Mouse (Mus musculus) liver, postnatal 0 days (tissue): ENCODE measurements at regions not wholly inside any gene's neighbourhood (a gene's known extent, or its start where the extent isn't known, plus 50 kb on each side); places are given as distances from the start of the nearest gene placed in this dataset.

ENCODE experiments used
- CTCF ChIP-seq: sonication (generic); IDR thresholded peaks from 2 replicates; pipeline ENCODE4 v1.5.1; 2016; ENCODE audit warnings: antibody characterized with exemption, low read depth
- EP300 ChIP-seq: IDR thresholded peaks from 2 replicates; pipeline ENCODE4 v1.6.1; 2016; ENCODE audit warnings: antibody characterized with exemption, low read depth, mild to moderate bottlenecking

DNA sequence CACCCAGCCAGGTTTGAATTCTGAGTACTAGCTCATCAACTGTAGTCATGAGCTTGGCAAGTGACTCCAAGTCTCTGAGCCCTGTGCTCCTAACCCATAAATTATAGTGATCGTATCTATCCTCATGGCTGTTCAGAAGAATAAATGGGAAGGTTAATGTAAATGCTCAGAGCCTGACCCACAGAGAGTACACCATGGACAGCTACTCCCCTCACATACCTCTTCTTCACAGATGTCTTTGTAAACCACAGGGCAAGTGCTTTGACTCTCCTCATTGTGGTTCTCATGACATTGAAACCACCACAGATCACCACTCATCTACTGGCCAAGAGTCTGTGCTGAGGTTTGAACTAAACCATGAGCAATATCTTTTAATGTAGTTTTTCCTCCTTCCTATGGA lies 513.4 kb upstream of the Gm26657 start:
- TF ChIP-seq CTCF = no peak
- TF ChIP-seq EP300 = no peak
